Mouse (Mus musculus) lung, adult 2 months (tissue): ENCODE data around the gene Cask.

Source experiments
- CTCF ChIP-seq: fragments of 200-500 bp; IDR thresholded peaks from 2 replicates; pipeline ENCODE4 v1.5.1; 2011; ENCODE audit warnings: mild to moderate bottlenecking, low read length, control low read depth; ENCODE audit not compliant: insufficient read depth
- POLR2A ChIP-seq: fragments of 200-500 bp; IDR thresholded peaks from 2 replicates; pipeline ENCODE4 v1.6.1; 2011; ENCODE audit warnings: low read depth, mild to moderate bottlenecking, control low read depth, low read length, borderline replicate concordance; ENCODE audit errors: extremely low read depth

- no peak for TF ChIP-seq POLR2A
- TF ChIP-seq CTCF: no peak
These were observed 125.4 kb downstream of the Cask start for GRCm38 (mm10) chrX:13725573-13726403.
